Mouse (Mus musculus) heart, postnatal 0 days (tissue): ENCODE measurements around the gene Frmpd1.

Experiments used
- CTCF ChIP-seq: IDR thresholded peaks from 2 replicates; pipeline ENCODE4 v1.5.1; 2016; ENCODE audit warnings: antibody characterized with exemption, control low read depth, low read depth
- EP300 ChIP-seq: IDR thresholded peaks from 2 replicates; pipeline ENCODE4 v1.6.1; 2016; ENCODE audit warnings: antibody characterized with exemption, low read depth

- no peak for TF ChIP-seq CTCF
- no peak for TF ChIP-seq EP300
These were observed 41.7 kb upstream of the Frmpd1 start for GRCm38 (mm10) chr4:45143005-45143404.
